Mouse (Mus musculus): ENCODE measurements around the gene Trir.

- no peak for TF ChIP-seq CTCF (IDR thresholded peaks at IDR 0.05; ENCODE audit: extremely low read depth, insufficient read length, insufficient replicate concordance, low read depth, low read length)
- TF ChIP-seq POLR2A (IDR thresholded peaks at IDR 0.05; ENCODE audit: low read depth, low read length) = no peak
Measured at GRCm38 (mm10) chr8:85067982-85068381, 41.4 kb downstream of the Trir start, which contains the start of gene Gm5741.
